Mouse (Mus musculus) MN1 (cell line): Measurements from ENCODE around the gene Slc25a23.

Experiments used
- DNase-seq: peaks from one replicate; pipeline ENCODE4 v3.0.0-alpha.2; 2016; ENCODE audit warnings: low spot score

Gene Slc25a23

GRCm38 (mm10) chr17:57059486-57059977, at the start of gene Slc25a23:
Gene Slc25a23 (minus strand): TSS chr17:57059863.
- peak; percentile 88 for DNase-seq

GRCm38 (mm10) chr17:57108666-57109171, 49.1 kb upstream of the Slc25a23 start:
- DNase-seq = no peak

- no peak for DNase-seq
These were observed 48.5 kb upstream of the Slc25a23 start for GRCm38 (mm10) chr17:57108040-57108665.

- DNase-seq = no peak
These were observed 47.4 kb upstream of the Slc25a23 start for GRCm38 (mm10) chr17:57107064-57107463.

DNA sequence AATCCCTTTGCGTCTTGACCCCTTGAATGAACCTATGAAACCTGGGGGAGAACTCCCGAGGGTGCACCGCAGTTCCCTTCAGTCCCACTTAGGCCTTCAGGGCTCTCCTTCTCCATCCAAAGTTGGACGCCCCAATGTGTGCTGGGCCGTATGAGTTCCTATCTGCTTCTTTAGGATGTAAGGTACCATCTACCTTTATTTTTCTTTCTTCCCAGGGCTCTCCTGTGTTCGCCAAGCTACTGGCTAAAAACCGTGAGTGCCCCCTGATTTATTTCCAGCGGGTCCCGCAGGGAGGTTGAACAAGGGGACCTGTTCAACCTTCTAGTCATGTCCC, 46.3 kb upstream of the Slc25a23 start:
- no peak for DNase-seq

DNA sequence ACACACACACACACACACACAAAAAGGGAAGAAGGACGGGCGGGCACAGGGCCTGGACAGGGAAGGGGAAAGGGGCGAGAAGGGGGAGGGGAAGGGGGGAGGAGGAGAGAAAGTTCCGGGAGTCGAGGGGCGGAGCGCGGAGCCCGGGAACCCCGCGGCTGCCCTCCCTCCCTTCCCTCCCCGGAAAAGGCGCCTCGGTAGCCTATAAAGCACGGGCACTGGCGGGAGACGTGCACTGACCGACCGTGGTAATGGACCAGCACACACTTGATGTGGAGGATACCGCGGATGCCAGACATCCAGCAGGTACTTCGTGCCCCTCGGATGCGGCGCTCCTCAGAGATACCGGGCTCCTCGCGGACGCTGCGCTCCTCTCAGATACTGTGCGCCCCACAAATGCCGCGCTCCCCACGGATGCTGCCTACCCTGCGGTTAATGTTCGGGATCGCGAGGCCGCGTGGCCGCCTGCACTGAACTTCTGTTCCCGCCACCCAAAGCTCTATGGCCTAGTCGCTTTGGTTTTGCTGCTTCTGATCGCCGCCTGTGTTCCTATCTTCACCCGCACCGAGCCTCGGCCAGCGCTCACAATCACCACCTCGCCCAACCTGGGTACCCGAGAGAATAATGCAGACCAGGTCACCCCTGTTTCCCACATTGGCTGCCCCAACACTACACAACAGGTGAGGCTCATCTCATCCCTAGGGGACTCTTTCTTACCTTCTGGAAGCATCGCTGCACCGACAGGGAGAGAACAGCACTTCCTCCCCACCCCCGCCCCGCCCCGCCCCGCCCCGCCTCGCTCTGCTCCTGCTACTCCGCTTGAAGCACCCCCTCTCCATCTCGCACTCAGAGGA, 45.7 kb upstream of the Slc25a23 start, which contains the start of gene Tnfsf9:
Gene Tnfsf9, plus strand, starts transcription at position 145 of the 854 bp plus-strand sequence.
- DNase-seq = no peak

GRCm38 (mm10) chr17:57104496-57104895, 44.8 kb upstream of the Slc25a23 start:
- DNase-seq = no peak

DNA sequence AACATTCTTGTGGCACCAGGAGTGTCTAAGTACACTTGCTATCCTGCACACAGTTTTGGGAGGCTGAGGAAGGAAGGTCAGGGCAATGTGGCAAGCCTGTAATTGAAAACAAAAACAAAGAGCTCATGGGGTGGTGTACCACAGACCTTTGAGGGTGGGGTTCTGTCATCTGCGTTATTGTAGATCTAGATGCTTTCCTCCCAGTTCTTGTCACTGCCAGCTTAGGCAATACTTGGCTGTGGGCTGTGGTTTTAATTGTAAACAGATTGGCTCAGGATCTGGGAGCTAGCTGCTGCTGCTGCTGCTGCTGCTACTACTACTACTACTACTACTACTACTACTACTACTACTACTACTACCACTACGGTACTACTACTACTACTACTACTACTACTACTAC, 42.6 kb upstream of the Slc25a23 start:
- no peak for DNase-seq

GRCm38 (mm10) chr17:57099629-57100325, 40.1 kb upstream of the Slc25a23 start:
- DNase-seq = no peak

DNA sequence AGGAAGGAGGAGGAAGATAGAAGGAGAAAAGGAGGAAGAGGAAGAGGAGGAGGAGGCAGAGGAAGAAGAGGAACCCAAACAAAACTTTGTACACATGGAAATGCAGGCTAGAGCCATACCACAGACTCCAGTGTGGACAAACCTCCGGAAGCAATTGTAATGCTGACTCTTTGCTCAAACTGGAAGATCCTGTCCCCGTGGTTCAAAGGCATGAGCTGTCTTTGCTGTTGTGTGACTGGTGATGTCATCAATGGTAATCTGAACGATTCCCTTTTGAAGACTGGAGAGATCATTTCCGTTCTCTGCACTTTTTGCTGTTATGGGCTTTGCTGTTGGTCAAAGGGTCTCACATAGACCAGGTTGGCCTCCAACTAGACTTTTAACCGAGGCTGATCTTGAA, 38.7 kb upstream of the Slc25a23 start:
- no peak for DNase-seq

DNA sequence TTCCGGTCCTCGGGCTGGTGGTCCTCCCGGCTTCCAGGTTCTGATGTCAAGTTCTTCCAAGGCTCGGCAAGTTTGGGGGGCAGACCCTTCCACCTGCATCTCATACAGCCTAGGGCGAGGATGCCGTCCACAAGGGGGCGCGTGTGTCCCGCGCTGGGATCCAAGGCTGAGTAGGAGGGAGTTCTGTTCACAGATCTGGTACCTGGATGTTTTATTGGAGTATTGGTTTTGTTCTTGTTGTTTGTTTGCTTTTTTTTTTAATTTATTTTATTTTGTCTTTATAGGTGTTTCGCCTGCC, 36.9 kb upstream of the Slc25a23 start:
- peak; percentile 53 for DNase-seq

GRCm38 (mm10) chr17:57095855-57096622, 36.4 kb upstream of the Slc25a23 start:
- DNase-seq = no peak

GRCm38 (mm10) chr17:57094222-57094621, 34.6 kb upstream of the Slc25a23 start:
- no peak for DNase-seq

DNA sequence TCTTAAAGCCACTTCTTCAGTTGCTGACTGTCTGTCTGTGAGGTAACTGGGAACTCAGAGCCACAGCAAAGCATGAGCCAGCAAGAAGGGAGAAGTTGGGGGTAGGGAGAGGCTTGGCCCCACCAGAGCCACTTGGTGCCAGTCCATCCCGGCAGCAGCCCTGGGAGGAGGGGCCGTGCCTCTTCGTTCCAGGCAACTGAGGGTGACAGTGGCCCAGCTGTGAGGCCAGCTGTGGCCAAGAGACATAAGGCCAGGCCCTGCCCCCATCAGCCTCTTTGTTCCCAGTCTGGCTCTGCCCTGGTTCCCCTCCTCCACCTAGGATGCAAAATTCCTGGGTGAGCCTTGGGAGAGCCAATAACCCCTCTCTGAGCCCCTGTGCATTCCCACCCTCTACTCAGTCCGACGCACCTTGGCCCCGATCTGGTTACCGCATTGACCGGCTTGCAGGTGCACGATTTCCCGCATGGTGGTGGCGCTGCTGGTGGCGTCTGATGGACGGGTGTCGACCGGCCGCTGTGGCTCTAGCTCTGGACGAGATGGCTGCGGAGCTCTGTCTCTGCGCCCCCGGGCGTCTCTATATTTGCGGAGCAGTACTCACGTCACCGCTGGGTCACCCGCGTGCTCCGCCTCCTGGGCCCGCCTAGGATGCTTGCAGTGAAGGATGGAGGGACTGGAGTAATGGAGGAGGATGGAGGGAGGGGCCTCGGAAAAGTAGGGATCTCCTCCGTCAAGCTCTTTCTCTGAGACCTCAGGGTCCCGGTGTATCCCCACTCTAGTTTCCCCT, 27.6 kb upstream of the Slc25a23 start, which contains the start of gene Tubb4a:
Gene Tubb4a, minus strand, starts transcription at position 734 of the 784 bp plus-strand sequence.
- no peak for DNase-seq

GRCm38 (mm10) chr17:57085970-57086757, 26.5 kb upstream of the Slc25a23 start:
- DNase-seq = no peak

- DNase-seq = no peak
These were observed 22.8 kb upstream of the Slc25a23 start for GRCm38 (mm10) chr17:57082481-57082880.

GRCm38 (mm10) chr17:57081234-57081842, 21.7 kb upstream of the Slc25a23 start:
- DNase-seq = no peak

- DNase-seq = no peak
These were observed 20.3 kb upstream of the Slc25a23 start for GRCm38 (mm10) chr17:57079919-57080318.

GRCm38 (mm10) chr17:57078336-57078735, 18.7 kb upstream of the Slc25a23 start, which contains the start of gene Dennd1c:
Gene Dennd1c (minus strand): TSS chr17:57078514.
- DNase-seq = no peak

GRCm38 (mm10) chr17:57076916-57077315, 17.3 kb upstream of the Slc25a23 start:
- DNase-seq = no peak
